Mouse (Mus musculus) kidney, embryonic 15.5 days (tissue): ENCODE data around the gene Cd247. TPM values are rescaled to one million over a fixed set of nuclear protein-coding genes. Genes with fewer than 3 reads are reported as not detected.
A peak's percentile ranks its signal among the peaks of the same experiment; 100 is the strongest.

Experiments
- ATAC-seq: fragments of 200-750 bp; cut with Nextera tagmentation; replicated peaks from 2 replicates; pipeline ENCODE4 v1.8.0; 2017; ENCODE audit warnings: moderate TSS enrichment; ENCODE audit not compliant: low FRiP score
- H3K27ac ChIP-seq: fragments of 300-500 bp; sonication (generic); 2 replicates; pipeline ENCODE4 v1.5.1; 2015; ENCODE audit warnings: mild to moderate bottlenecking, inconsistent platforms
- H3K27me3 ChIP-seq: fragments of 300-500 bp; sonication (generic); 2 replicates; pipeline ENCODE4 v1.6.1; 2015; ENCODE audit warnings: inconsistent platforms
- H3K36me3 ChIP-seq: fragments of 300-500 bp; sonication (generic); 2 replicates; pipeline ENCODE4 v1.6.1; 2015; ENCODE audit warnings: inconsistent platforms
- H3K4me1 ChIP-seq: fragments of 300-500 bp; sonication (generic); 2 replicates; pipeline ENCODE4 v1.6.1; 2015; ENCODE audit warnings: inconsistent platforms
- H3K4me2 ChIP-seq: fragments of 300-500 bp; sonication (generic); 2 replicates; pipeline ENCODE4 v1.6.1; 2015; ENCODE audit warnings: moderate library complexity, mild to moderate bottlenecking, inconsistent platforms
- H3K4me3 ChIP-seq: fragments of 300-500 bp; sonication (generic); replicated peaks from 2 replicates; pipeline ENCODE4 v1.5.1; 2015; ENCODE audit warnings: mild to moderate bottlenecking, inconsistent platforms
- H3K9ac ChIP-seq: fragments of 300-500 bp; sonication (generic); 2 replicates; pipeline ENCODE4 v1.6.1; 2015; ENCODE audit warnings: mild to moderate bottlenecking, inconsistent platforms
- H3K9me3 ChIP-seq: fragments of 300-500 bp; sonication (generic); replicated peaks from 2 replicates; pipeline ENCODE4 v1.6.1; 2016; ENCODE audit warnings: inconsistent platforms
- WGBS: fragments of 180-500 bp; shearing (Covaris S2); methylation state at CpG from one replicate; pipeline ENCODE4 v1.1.7; 2015; ENCODE audit warnings: mixed read lengths; 5-methylcytosine and 5-hydroxymethylcytosine counted together
- polyA plus RNA-seq: library from polyadenylated mRNA; unstranded; fragments of >200 nt; fragmentation: Nextera tagmentation; extraction: Ambion mirVana; gene quantifications from 2 replicates; pipeline ENCODE4 v1.2.1, GENCODE M21; 2015

Cd247 gene
- polyA plus RNA-seq, 1 experiment from 2014 or later = 0.69 TPM

DNA sequence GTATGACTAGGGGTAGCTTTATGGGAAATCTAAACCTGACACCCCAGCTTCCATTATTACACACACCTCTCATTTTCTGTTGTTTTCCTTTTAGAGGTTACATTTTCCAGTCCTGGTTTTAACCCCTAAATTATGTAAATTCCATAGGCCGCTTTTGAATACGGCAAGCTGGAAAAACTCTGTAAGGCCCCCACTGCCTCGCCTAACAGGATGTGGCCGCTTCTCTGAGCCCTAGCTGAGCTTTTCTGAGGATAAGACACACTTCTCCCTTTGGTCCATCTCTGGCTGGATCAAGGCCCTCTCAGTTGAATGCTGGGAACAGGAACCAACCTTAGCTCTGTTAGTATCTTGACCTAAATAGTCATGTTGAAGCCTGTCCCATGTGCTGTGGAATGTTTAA lies 15.7 kb downstream of the Cd247 start:
- peaks cover 4% of the 10 kb centered on the region; the same call in 1 of the 2 replicates for H3K27me3 ChIP-seq
- no peak overlapping the region for H3K9ac ChIP-seq
- no peak overlapping the region for H3K27ac ChIP-seq
- H3K4me1 ChIP-seq = peaks cover 10% of the 10 kb centered on the region; the same call in 1 of the 2 replicates
- H3K9me3 ChIP-seq = no peaks in the 10 kb centered on the region
- 87% methylated on average over 4 of the region's 4 CpGs for WGBS
- no peak for ATAC-seq
- no peak overlapping the region for H3K4me3 ChIP-seq
- no peak overlapping the region for H3K4me2 ChIP-seq
- H3K36me3 ChIP-seq = no peaks in the 10 kb centered on the region

DNA sequence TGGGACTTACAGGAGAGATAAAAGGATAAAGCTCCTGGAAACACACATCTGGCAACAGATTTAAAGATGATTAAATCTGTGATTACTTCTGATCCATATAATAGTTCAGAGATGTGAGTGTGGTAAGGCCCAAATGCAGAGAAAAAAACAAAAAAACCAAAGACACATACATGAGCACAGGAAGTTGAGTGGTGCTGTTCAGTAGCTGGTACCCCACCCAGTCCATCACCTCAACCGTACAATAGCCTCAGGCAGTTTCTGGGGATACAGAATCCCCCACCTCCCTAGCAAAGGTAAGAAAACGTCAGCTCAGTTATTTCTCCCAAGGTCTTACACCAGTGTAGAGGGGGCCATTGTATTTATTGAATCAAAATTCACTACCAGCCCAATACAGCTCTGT lies 22.2 kb downstream of the Cd247 start:
- peaks cover 11% of the 10 kb centered on the region; the same call in 1 of the 2 replicates for H3K27me3 ChIP-seq
- ATAC-seq = no peak
- peaks cover 23% of the 10 kb centered on the region for H3K4me1 ChIP-seq
- H3K4me2 ChIP-seq = no peak overlapping the region
- WGBS = 83% methylated on average over 2 of the region's 2 CpGs
- no peak overlapping the region for H3K9ac ChIP-seq
- no peaks in the 10 kb centered on the region for H3K36me3 ChIP-seq
- H3K4me3 ChIP-seq = no peak overlapping the region
- H3K9me3 ChIP-seq = no peaks in the 10 kb centered on the region
- H3K27ac ChIP-seq = no peak overlapping the region

DNA sequence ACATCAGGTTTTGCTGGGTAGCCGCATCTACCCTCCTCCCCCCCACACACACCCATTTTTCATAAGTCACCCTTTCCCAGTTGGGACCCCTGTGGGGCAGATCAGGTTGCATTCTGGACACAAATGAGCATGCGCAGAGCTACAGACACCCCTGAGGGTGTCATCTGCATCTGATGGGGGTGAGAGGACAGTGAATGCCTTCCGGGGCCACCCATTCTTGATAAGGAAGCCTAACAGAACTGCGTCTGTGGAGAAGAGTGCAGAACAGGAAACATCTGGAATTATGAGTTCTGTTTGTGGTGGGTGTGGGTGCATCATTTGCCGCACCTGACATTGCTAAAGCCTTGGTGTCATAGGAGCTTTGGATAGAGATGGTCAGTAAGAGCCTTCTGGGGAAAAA lies 22.7 kb downstream of the Cd247 start:
- Histone ChIP-seq H3K4me1 (peaks cover 19% of the 10 kb centered on the region), H3K9ac (no peak overlapping the region), H3K4me2 (no peak overlapping the region), H3K36me3 (no peaks in the 10 kb centered on the region), H3K4me3 (no peak overlapping the region), H3K9me3 (no peaks in the 10 kb centered on the region), H3K27me3 (peaks cover 11% of the 10 kb centered on the region; the same call in 1 of the 2 replicates), H3K27ac (no peak overlapping the region)
- WGBS = 82% methylated on average over 5 of the region's 5 CpGs
- ATAC-seq = no peak

DNA sequence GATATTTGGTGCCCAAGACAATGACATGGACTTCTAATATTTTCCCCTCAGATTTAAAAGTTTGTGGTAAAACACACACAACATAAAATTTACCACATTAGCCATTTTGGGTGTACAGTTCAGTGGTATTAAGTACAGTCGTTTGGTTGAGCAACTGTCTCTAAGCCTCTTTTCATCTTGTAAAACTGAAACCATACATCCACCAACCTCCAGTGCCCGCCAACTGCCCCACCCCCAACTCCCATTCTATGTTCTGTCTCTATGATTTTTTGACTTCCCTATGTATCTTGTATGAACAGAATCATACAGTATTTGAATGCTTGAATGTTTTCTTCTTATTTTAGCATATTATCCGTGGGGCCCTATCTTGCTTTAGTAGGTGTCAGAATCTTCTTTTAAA lies 24.3 kb downstream of the Cd247 start:
- Histone ChIP-seq H3K9me3 (no peaks in the 10 kb centered on the region), H3K36me3 (no peaks in the 10 kb centered on the region), H3K27me3 (peaks cover 18% of the 10 kb centered on the region), H3K27ac (no peak overlapping the region), H3K4me3 (no peak overlapping the region), H3K4me2 (no peak overlapping the region), H3K9ac (no peak overlapping the region), H3K4me1 (peaks cover 15% of the 10 kb centered on the region)
- 86% methylated on average over 3 of the region's 3 CpGs for WGBS
- ATAC-seq = no peak

DNA sequence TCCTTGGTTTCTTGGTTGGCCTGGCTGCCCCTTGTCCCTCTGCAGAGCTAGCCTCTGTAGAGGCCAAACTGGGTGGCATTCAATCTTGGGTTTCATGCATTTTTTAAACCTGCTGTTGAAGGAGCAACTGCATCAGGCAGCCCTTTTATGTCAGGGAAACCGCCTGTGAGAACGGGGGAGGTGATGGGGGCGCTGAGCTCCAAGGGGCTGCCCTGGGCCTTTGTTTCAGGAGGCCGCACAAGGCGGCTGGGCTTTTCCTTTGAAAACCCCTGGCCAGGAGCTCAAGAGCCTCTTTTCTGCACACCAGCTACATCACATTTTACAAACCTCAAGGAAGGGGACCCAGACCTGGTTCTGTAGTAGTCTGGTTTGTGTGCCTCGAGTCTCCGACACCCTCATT lies 25.6 kb downstream of the Cd247 start:
- H3K36me3 ChIP-seq = no peaks in the 10 kb centered on the region
- 24% methylated on average over 7 of the region's 7 CpGs for WGBS
- no peak for ATAC-seq
- H3K4me2 ChIP-seq = peak overlapping the region; percentile 22
- peaks cover 17% of the 10 kb centered on the region for H3K27me3 ChIP-seq
- H3K4me3 ChIP-seq = no peak overlapping the region
- H3K4me1 ChIP-seq = peaks cover 20% of the 10 kb centered on the region
- no peak overlapping the region for H3K9ac ChIP-seq
- H3K27ac ChIP-seq = peak overlapping the region; percentile 70; the same call in 1 of the 2 replicates
- H3K9me3 ChIP-seq = no peaks in the 10 kb centered on the region

DNA sequence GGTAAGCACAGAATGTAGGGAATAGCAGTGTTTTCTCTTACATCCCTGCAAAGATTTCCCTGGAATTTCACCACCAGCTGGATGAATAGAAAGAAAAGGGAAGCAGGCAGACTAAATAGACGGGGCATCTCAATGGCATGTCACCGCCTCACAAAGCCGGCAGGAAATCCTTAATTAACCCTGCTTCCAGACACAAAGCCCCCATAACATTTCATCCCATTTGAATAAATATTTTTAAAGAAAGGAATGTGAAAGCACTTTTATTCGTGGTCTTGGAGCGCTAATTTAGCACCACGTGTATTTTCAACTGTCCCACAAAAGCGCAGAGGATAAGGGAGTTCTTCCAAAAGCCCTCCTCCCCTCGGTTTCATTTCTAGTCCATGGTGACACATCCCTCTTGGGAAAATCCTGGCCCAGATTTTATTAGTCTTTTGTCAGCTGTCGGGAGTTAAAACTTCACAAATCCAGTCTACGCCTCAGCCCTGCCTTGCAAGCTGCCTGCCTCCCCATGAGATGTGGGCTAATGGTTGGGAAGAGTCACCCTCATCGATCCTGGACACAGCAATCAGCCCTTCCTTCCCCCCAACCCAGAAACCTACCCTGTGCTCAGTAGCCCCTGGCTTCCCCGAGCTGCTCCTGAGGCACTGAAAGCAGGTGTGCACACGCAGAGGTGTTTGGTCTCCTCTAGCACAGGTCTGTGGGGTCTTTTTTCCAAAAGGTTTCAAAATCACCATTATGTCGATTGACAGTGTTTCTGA lies 26.2 kb downstream of the Cd247 start:
- 36% methylated on average over 14 of the region's 14 CpGs for WGBS
- H3K4me1 ChIP-seq = peaks cover 20% of the 10 kb centered on the region
- peak overlapping the region; percentile 22 for H3K4me2 ChIP-seq
- H3K9ac ChIP-seq = no peak overlapping the region
- peak; percentile 49; the same call in 1 of the 2 replicates for ATAC-seq
- no peak overlapping the region for H3K4me3 ChIP-seq
- peaks cover 17% of the 10 kb centered on the region for H3K27me3 ChIP-seq
- H3K36me3 ChIP-seq = no peaks in the 10 kb centered on the region
- H3K9me3 ChIP-seq = no peaks in the 10 kb centered on the region
- H3K27ac ChIP-seq = peak overlapping the region; percentile 70; the same call in 1 of the 2 replicates

DNA sequence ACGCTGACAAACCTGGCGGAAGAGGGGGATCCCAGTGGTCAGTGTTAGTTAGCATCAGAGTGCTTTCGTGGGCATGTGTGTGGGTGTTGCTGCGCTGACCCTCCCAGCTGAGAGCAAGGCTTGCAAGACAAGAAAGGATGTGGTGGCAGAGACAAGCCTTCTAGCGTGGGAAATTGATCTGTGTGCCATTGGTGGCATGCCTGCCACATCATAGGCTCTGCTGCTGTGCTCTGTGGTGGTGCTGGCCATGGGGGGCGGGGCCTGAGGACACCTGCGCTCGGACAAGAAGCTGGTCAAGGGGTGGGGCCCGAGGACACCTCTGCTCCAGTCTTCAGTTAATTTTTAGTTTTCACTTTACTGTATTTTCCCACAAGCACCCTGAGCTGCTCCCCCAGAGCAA lies 27.9 kb downstream of the Cd247 start:
- H3K27ac ChIP-seq = no peak overlapping the region
- 84% methylated on average over 9 of the region's 9 CpGs for WGBS
- no peak overlapping the region for H3K9ac ChIP-seq
- ATAC-seq = no peak
- H3K4me3 ChIP-seq = no peak overlapping the region
- H3K4me2 ChIP-seq = no peak overlapping the region
- H3K9me3 ChIP-seq = no peaks in the 10 kb centered on the region
- peaks cover 20% of the 10 kb centered on the region for H3K4me1 ChIP-seq
- peaks cover 17% of the 10 kb centered on the region for H3K27me3 ChIP-seq
- H3K36me3 ChIP-seq = no peaks in the 10 kb centered on the region

DNA sequence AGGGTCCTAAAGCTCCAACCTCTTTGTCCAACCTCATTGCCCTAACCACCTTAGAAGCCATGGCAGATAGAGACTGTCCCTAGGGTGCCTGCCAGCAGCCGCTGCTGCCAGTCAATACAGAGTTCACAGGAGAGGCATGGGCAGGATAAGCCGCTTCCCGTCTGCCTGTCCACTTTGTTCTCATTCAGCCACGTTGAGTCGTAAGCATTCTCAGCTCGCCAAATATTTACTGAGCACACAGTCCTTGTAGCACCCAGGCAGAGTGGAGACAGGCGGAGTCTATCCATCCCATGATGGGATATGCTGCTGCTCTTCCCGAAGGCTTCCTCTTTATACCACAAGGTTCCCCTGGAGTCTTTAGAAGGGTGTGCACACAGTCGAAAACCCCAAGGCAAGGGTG lies 28.8 kb downstream of the Cd247 start:
- Histone ChIP-seq H3K4me1 (peaks cover 20% of the 10 kb centered on the region), H3K4me2 (no peak overlapping the region), H3K27ac (no peak overlapping the region), H3K9me3 (no peaks in the 10 kb centered on the region), H3K27me3 (peaks cover 11% of the 10 kb centered on the region), H3K4me3 (no peak overlapping the region), H3K36me3 (no peaks in the 10 kb centered on the region), H3K9ac (no peak overlapping the region)
- 65% methylated on average over 9 of the region's 9 CpGs for WGBS
- ATAC-seq = no peak

DNA sequence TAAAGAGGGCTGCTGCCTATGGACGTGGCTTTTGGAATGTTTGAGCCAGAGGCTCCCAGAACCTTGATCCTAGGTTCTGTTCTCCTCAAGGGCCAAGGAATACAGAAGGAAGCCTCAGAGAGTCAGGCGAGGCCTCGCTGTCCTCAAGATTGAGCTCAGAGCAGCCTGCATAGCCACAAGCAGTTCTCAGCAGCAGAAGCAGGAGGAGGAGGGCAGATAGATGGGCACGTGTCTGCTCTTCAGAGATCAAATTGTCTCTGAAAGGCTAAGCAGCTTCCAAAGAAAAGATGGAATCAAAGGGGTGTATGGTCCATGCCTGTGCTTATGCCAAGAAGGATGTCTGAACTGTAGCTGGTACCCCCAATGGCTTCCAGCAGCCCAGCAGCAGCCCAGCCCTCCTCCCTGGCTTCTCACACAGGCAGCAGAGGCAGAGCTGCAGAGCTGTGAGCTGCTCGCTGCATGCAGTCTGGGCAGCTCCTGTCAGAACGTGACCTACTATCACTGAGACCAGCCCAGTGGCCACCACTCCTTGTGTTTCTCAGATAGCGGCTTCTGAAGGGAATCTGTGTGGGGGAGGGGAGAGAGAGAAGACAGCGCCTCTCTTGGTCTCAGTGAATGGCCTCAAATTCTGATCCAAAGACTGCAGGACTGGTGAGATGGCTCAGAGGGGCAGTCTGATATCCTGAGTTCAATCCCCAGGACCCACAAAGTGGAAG lies 29.8 kb downstream of the Cd247 start:
- H3K36me3 ChIP-seq = no peaks in the 10 kb centered on the region

DNA sequence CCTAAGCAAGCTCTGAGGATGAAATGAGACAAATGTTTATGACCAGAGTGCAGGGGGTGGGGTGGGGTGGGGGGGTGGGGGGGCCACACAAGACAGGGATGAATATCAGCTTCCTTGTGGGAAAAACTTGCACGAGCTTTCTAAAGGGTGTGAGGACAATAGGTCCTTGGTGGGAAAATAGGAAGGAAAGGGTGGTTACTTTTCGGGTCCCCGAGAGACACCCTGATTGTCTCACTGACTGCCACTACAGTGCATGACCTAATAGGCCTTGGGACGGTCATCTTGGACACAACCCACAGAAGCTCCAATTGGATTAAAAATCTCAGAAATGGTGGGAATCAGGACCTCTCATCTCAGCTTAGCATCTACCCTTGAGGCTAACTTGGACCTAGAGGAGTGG lies 30.7 kb downstream of the Cd247 start:
- Histone ChIP-seq H3K4me2 (no peak overlapping the region), H3K4me3 (no peak overlapping the region), H3K27me3 (peaks cover 10% of the 10 kb centered on the region), H3K4me1 (peaks cover 13% of the 10 kb centered on the region), H3K9me3 (no peaks in the 10 kb centered on the region), H3K36me3 (no peaks in the 10 kb centered on the region), H3K27ac (no peak overlapping the region), H3K9ac (no peak overlapping the region)
- 79% methylated on average over 4 of the region's 4 CpGs for WGBS
- ATAC-seq = no peak

More for the DNA sequence above, 29.8 kb downstream of the Cd247 start:
- Histone ChIP-seq H3K4me1 (peaks cover 20% of the 10 kb centered on the region), H3K9me3 (no peaks in the 10 kb centered on the region), H3K4me2 (no peak overlapping the region), H3K4me3 (no peak overlapping the region), H3K27ac (no peak overlapping the region), H3K27me3 (peaks cover 10% of the 10 kb centered on the region), H3K9ac (no peak overlapping the region)
- 44% methylated on average over 8 of the region's 8 CpGs for WGBS
- ATAC-seq = peak; percentile 65; the same call in 1 of the 2 replicates

DNA sequence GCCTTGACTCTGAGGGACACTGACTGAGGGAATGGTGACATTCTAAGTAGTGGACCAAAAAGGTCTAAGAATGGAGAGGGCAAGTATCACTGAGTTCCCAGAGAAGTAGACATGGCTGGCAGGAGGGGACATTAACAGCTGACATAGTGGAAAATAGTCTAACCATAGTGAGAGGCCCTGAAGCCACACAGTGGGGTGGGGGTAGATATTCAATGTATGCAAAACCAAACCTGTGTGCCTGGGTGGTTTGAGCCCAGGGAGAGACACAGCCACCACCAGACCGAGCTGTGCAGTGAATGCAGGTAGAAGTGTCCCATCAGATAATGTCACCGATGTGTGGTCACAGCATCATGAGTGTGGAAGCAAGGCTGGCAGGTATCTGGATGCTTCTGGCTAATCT lies 33.5 kb downstream of the Cd247 start:
- no peaks in the 10 kb centered on the region for H3K9me3 ChIP-seq
- H3K27ac ChIP-seq = no peak overlapping the region
- H3K36me3 ChIP-seq = no peaks in the 10 kb centered on the region
- 0 out of 2 replicates have a peak, but pooled peaks cover 4% of the 10 kb centered on the region for H3K4me1 ChIP-seq
- no peak overlapping the region for H3K9ac ChIP-seq
- WGBS = 87% methylated on average over 2 of the region's 2 CpGs
- no peak overlapping the region for H3K4me2 ChIP-seq
- H3K4me3 ChIP-seq = no peak overlapping the region
- ATAC-seq = no peak
- 0 out of 2 replicates have a peak, but pooled peaks cover 2% of the 10 kb centered on the region for H3K27me3 ChIP-seq

DNA sequence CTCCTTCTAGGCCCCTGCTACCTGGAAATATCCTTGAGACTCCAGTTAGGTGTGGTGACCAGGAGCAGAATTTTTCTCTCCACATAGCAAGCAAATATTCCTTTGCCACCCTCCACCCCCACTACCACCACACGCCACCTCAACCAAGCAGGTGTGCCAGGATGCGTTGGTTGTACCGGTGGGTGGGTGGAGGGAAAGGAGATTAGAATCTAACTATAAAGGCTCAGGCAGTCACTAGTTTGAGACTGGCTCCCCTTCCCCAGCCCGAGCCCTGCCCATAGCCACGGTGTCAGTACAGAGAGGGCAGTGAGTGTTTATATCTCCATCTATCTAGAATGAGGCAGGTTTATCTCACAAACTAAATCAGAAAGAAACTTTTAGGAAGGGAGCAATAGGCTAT lies 39.7 kb downstream of the Cd247 start:
- H3K27me3 ChIP-seq = peaks cover 2% of the 10 kb centered on the region; the same call in 1 of the 2 replicates
- no peaks in the 10 kb centered on the region for H3K36me3 ChIP-seq
- H3K4me1 ChIP-seq = peaks cover 5% of the 10 kb centered on the region; the same call in 1 of the 2 replicates
- WGBS = 87% methylated on average over 5 of the region's 5 CpGs
- no peak overlapping the region for H3K4me2 ChIP-seq
- no peak overlapping the region for H3K9ac ChIP-seq
- no peak for ATAC-seq
- no peak overlapping the region for H3K4me3 ChIP-seq
- H3K9me3 ChIP-seq = no peaks in the 10 kb centered on the region
- H3K27ac ChIP-seq = no peak overlapping the region
